Comparison of ENCODE assay signal across 18 mouse cellular contexts in genomic region chr5:35079101-35079500, GRCm38 (mm10). TPM values are rescaled to one million over a fixed set of nuclear protein-coding genes. Genes with fewer than 3 reads are reported as not detected.
DNase-seq lines count a peak whose midpoint lies in the region; ATAC-seq and TF ChIP-seq lines count a peak whose summit lies in the region.
"Had no signal": no experiment of that assay in that cellular context is flagged by ENCODE, and none has a peak within 500 bp of the region (broad histone marks: within the 10 kb centered on the region; RNA-seq: fewer than 3 reads in every experiment).

No protein-coding gene starts in this region.

- H3K4me2 ChIP-seq in lung, embryonic 14.5 days, result 0 out of 2 replicates have a peak overlapping the region, but pooled peaks have one; percentile 10
- H3K4me2 ChIP-seq: heart, embryonic 15.5 days had no signal

- peaks cover 5% of the 10 kb centered on the region; the same call in 1 of the 2 replicates for H3K27me3 ChIP-seq in lung, embryonic 14.5 days (ENCODE audit: insufficient read depth, low read length)

- no peak overlapping the region for H3K27ac ChIP-seq in lung, embryonic 14.5 days (ENCODE audit: low read depth)
- H3K27ac ChIP-seq: heart, embryonic 15.5 days had no signal

- no peak overlapping the region for H3K4me3 ChIP-seq in lung, embryonic 14.5 days (ENCODE audit: low read depth, low read length)
- H3K4me3 ChIP-seq: heart, embryonic 15.5 days had no signal

- DNase-seq in adrenal gland, adult 2 months, result peak; percentile 58
- DNase-seq in adrenal gland, adult 18-20 months (ENCODE audit: low spot score in 2 of 2), result no peak
- DNase-seq in cerebellum, postnatal 14 days, result peak; percentile 53 to 54
- no peak for DNase-seq in lung, embryonic 14.5 days
- no peak for DNase-seq in lung, postnatal 10 days
- DNase-seq in cerebellum, postnatal 36 days, result peak; percentile 32 to 33
- DNase-seq in thymus, postnatal 14 days, result no peak
- DNase-seq: kidney, adult 11 months; liver; lung, postnatal 36 days; right cerebral cortex, postnatal 4 days; thymus, adult 2 months had no signal

- no peaks in the 10 kb centered on the region for H3K4me1 ChIP-seq in lung, embryonic 14.5 days (ENCODE audit: insufficient read depth)

- no peak for TF ChIP-seq CTCF in lung, embryonic 14.5 days (IDR thresholded peaks at IDR 0.05; ENCODE audit: low read depth)

- ATAC-seq in cerebellum, adult (ENCODE audit: insufficient number of reproducible peaks, low FRiP score, low TSS enrichment), result no peak
- ATAC-seq in lung, embryonic 14.5 days (ENCODE audit: insufficient read depth), result no peak

- no peak overlapping the region for H3K9ac ChIP-seq in lung, embryonic 14.5 days
- H3K9ac ChIP-seq: heart, embryonic 15.5 days had no signal

- no peaks in the 10 kb centered on the region for H3K9me3 ChIP-seq in lung, embryonic 14.5 days (ENCODE audit: low read depth, low read length)
- H3K9me3 ChIP-seq: heart, embryonic 15.5 days had no signal

- no peaks in the 10 kb centered on the region for H3K36me3 ChIP-seq in lung, embryonic 14.5 days (ENCODE audit: insufficient read depth)

- 30% methylated on average over 18 of the region's 18 CpGs for WGBS in lung, embryonic 14.5 days

RNA-seq across cellular contexts. Expression of gene Dok7, which starts 22.5 kb away (rescaled TPM):
- 10 to 100 TPM in 1 of 2 experiments, 1 to 10 TPM in 1; 4.8 to 17.0 TPM for total RNA-seq in adrenal gland, adult 2 months (2021)
- 12.4 and 12.7 TPM in 2 replicates for polyA plus RNA-seq in adrenal gland, adult 2 months (2012; rRNA removed)
- total RNA-seq in adrenal gland, adult 18-20 months (2021), result 10 to 100 TPM in 1 of 2 experiments, 1 to 10 TPM in 1; 7.4 to 16.0 TPM
- polyA plus RNA-seq in lung, embryonic 14.5 days (2014; fragmentation: Nextera tagmentation; extraction: Ambion mirVana), result 0.83 and 1.4 TPM in 2 replicates
- total RNA-seq: granulocyte monocyte progenitor cell, adult 5-6 weeks; hematopoietic stem cell, adult 5-6 weeks; megakaryocyte-erythroid progenitor cell, adult 5-6 weeks; neutrophil, adult 5-6 weeks had no signal

RNA-seq across cellular contexts. Expression of gene Lrpap1, which starts 26.5 kb away (rescaled TPM):
- total RNA-seq in adrenal gland, adult 2 months (2021), result 100 to 1,000 TPM; 112 to 116 TPM
- polyA plus RNA-seq in adrenal gland, adult 2 months (2012; rRNA removed), result 31.4 and 36.7 TPM in 2 replicates
- total RNA-seq in adrenal gland, adult 18-20 months (2021), result 100 to 1,000 TPM; 115 TPM
- 120 and 127 TPM in 2 replicates for polyA plus RNA-seq in lung, embryonic 14.5 days (2014; fragmentation: Nextera tagmentation; extraction: Ambion mirVana)

RNA-seq across cellular contexts. Expression of gene Hgfac, which starts 37.8 kb away (rescaled TPM):
- total RNA-seq in adrenal gland, adult 2 months (2021), result 1 to 10 TPM in 1 of 2 experiments, under 1 TPM in 1; 0.90 to 2.8 TPM
- 1.1 and 1.5 TPM in 2 replicates for polyA plus RNA-seq in adrenal gland, adult 2 months (2012; rRNA removed)
- total RNA-seq in adrenal gland, adult 18-20 months (2021), result under 1 TPM; 0.22 to 0.96 TPM
- 0.37 TPM in 1 of 2 replicates, not detected in the other for polyA plus RNA-seq in lung, embryonic 14.5 days (2014; fragmentation: Nextera tagmentation; extraction: Ambion mirVana)
- total RNA-seq: neutrophil, adult 5-6 weeks had no signal

Comparison
In these comparisons a context has a peak if more than half of its experiments do, and no peak if none do; other contexts are left out.
1. DNase-seq: peak in adrenal gland, adult 2 months (single experiment), cerebellum, postnatal 14 days (2 of 2) and cerebellum, postnatal 36 days (2 of 2); none in adrenal gland, adult 18-20 months (0 of 2), lung, embryonic 14.5 days (single experiment), lung, postnatal 10 days (single experiment) and thymus, postnatal 14 days (single experiment).